Mouse (Mus musculus): ENCODE results near the gene Ripk1. TPM values are rescaled to one million over a fixed set of nuclear protein-coding genes. Genes with fewer than 3 reads are reported as not detected.
A peak's percentile ranks its signal among the peaks of the same experiment; 100 is the strongest.

Gene Ripk1
- polyA plus RNA-seq (2014; fragmentation: Nextera tagmentation; extraction: Ambion mirVana): 8.7 TPM in 2 replicates

GRCm38 (mm10) chr13:34002058-34003006 lies at the start of gene Ripk1, which contains the start of gene Serpinb6a:
TSS of gene Ripk1 (plus strand) at chr13:34002363.
TSS of gene Serpinb6a (minus strand) at chr13:34002794.
- Histone ChIP-seq H3K9ac (ENCODE audit: low read length) (peak within 1 kb of the TSS; percentile 90), H3K4me3 (ENCODE audit: control insufficient read depth in 1 of 2, insufficient read depth in 1 of 2, low read depth in 1 of 2, low read length in 2 of 2) (peak within 1 kb of the TSS; percentile 89 to 97), H3K4me1 (ENCODE audit: control insufficient read depth in 2 of 2, insufficient read depth in 2 of 2, low read length in 2 of 2) (peaks cover 3 to 5% of the 10 kb centered on the region in 2 experiments), H3K27ac (replicated peaks in 1 of 2; ENCODE audit: control insufficient read depth in 1 of 2, insufficient read depth in 1 of 2, low read depth in 2 of 2, low read length in 2 of 2) (peak within 1 kb of the TSS; percentile 81 to 90), H3K27me3 (ENCODE audit: control insufficient read depth, insufficient read depth, low read length) (no peaks in the 10 kb centered on the region), H3K9me3 (ENCODE audit: control insufficient read depth, low read length) (no peaks in the 10 kb centered on the region), H3K36me3 (ENCODE audit: control insufficient read depth, insufficient read depth, low read length) (no peaks in the 10 kb centered on the region), H3K4me2 (ENCODE audit: low read length) (peak within 1 kb of the TSS; percentile 96)
- WGBS: under 1% methylated on average over 92 of the region's 92 CpGs
- peak; percentile 99 for ATAC-seq (ENCODE audit: insufficient number of reproducible peaks, insufficient read depth, low FRiP score, low read depth)

- Histone ChIP-seq H3K9ac (ENCODE audit: low read length) (no peak overlapping the region), H3K4me2 (ENCODE audit: low read length) (no peak overlapping the region), H3K9me3 (ENCODE audit: control insufficient read depth, low read length) (no peaks in the 10 kb centered on the region), H3K36me3 (ENCODE audit: control insufficient read depth, insufficient read depth, low read length) (no peaks in the 10 kb centered on the region), H3K4me3 (ENCODE audit: control insufficient read depth in 1 of 2, insufficient read depth in 1 of 2, low read depth in 1 of 2, low read length in 2 of 2) (no peak overlapping the region), H3K4me1 (ENCODE audit: control insufficient read depth in 2 of 2, insufficient read depth in 2 of 2, low read length in 2 of 2) (no peaks in the 10 kb centered on the region), H3K27me3 (ENCODE audit: control insufficient read depth, insufficient read depth, low read length) (no peaks in the 10 kb centered on the region), H3K27ac (replicated peaks in 1 of 2; ENCODE audit: control insufficient read depth in 1 of 2, insufficient read depth in 1 of 2, low read depth in 2 of 2, low read length in 2 of 2) (no peak overlapping the region)
- 80% methylated on average over 2 of the region's 2 CpGs for WGBS
- ATAC-seq (ENCODE audit: insufficient number of reproducible peaks, insufficient read depth, low FRiP score, low read depth): no peak
Observed at GRCm38 (mm10) chr13:33952947-33953346, 49.2 kb upstream of the Ripk1 start.

GRCm38 (mm10) chr13:33956571-33957421 lies 45.4 kb upstream of the Ripk1 start:
- H3K4me1 ChIP-seq (ENCODE audit: control insufficient read depth in 2 of 2, insufficient read depth in 2 of 2, low read length in 2 of 2): no peaks in the 10 kb centered on the region
- no peak overlapping the region for H3K4me2 ChIP-seq (ENCODE audit: low read length)
- H3K4me3 ChIP-seq (ENCODE audit: control insufficient read depth in 1 of 2, insufficient read depth in 1 of 2, low read depth in 1 of 2, low read length in 2 of 2): no peak overlapping the region
- no peaks in the 10 kb centered on the region for H3K9me3 ChIP-seq (ENCODE audit: control insufficient read depth, low read length)
- 37% methylated on average over 6 of the region's 6 CpGs for WGBS
- H3K27ac ChIP-seq (replicated peaks in 1 of 2; ENCODE audit: control insufficient read depth in 1 of 2, insufficient read depth in 1 of 2, low read depth in 2 of 2, low read length in 2 of 2): no peak overlapping the region
- H3K9ac ChIP-seq (ENCODE audit: low read length): no peak overlapping the region
- no peaks in the 10 kb centered on the region for H3K36me3 ChIP-seq (ENCODE audit: control insufficient read depth, insufficient read depth, low read length)
- H3K27me3 ChIP-seq (ENCODE audit: control insufficient read depth, insufficient read depth, low read length): no peaks in the 10 kb centered on the region
- ATAC-seq (ENCODE audit: insufficient number of reproducible peaks, insufficient read depth, low FRiP score, low read depth): no peak

- WGBS: 84% methylated on average over 2 of the region's 2 CpGs
- Histone ChIP-seq H3K27ac (replicated peaks in 1 of 2; ENCODE audit: control insufficient read depth in 1 of 2, insufficient read depth in 1 of 2, low read depth in 2 of 2, low read length in 2 of 2) (no peak overlapping the region), H3K4me3 (ENCODE audit: control insufficient read depth in 1 of 2, insufficient read depth in 1 of 2, low read depth in 1 of 2, low read length in 2 of 2) (no peak overlapping the region), H3K4me1 (ENCODE audit: control insufficient read depth in 2 of 2, insufficient read depth in 2 of 2, low read length in 2 of 2) (no peaks in the 10 kb centered on the region), H3K9me3 (ENCODE audit: control insufficient read depth, low read length) (no peaks in the 10 kb centered on the region), H3K36me3 (ENCODE audit: control insufficient read depth, insufficient read depth, low read length) (no peaks in the 10 kb centered on the region), H3K27me3 (ENCODE audit: control insufficient read depth, insufficient read depth, low read length) (no peaks in the 10 kb centered on the region), H3K4me2 (ENCODE audit: low read length) (no peak overlapping the region), H3K9ac (ENCODE audit: low read length) (no peak overlapping the region)
- ATAC-seq (ENCODE audit: insufficient number of reproducible peaks, insufficient read depth, low FRiP score, low read depth): no peak
Observed at GRCm38 (mm10) chr13:33959771-33960170, 42.4 kb upstream of the Ripk1 start.

- Histone ChIP-seq H3K4me1 (ENCODE audit: control insufficient read depth in 2 of 2, insufficient read depth in 2 of 2, low read length in 2 of 2) (peaks cover 2 to 9% of the 10 kb centered on the region in 2 experiments; a peak in 3 of 4 replicates), H3K4me3 (ENCODE audit: control insufficient read depth in 1 of 2, insufficient read depth in 1 of 2, low read depth in 1 of 2, low read length in 2 of 2) (peak within 1 kb of the TSS; percentile 68 to 88), H3K9ac (ENCODE audit: low read length) (peak within 1 kb of the TSS; percentile 76), H3K9me3 (ENCODE audit: control insufficient read depth, low read length) (no peaks in the 10 kb centered on the region), H3K36me3 (ENCODE audit: control insufficient read depth, insufficient read depth, low read length) (no peaks in the 10 kb centered on the region), H3K27ac (replicated peaks in 1 of 2; ENCODE audit: control insufficient read depth in 1 of 2, insufficient read depth in 1 of 2, low read depth in 2 of 2, low read length in 2 of 2) (peak within 1 kb of the TSS; percentile 98 to 99), H3K4me2 (ENCODE audit: low read length) (peak within 1 kb of the TSS; percentile 75), H3K27me3 (ENCODE audit: control insufficient read depth, insufficient read depth, low read length) (no peaks in the 10 kb centered on the region)
- peak; percentile 80 for ATAC-seq (ENCODE audit: insufficient number of reproducible peaks, insufficient read depth, low FRiP score, low read depth)
- WGBS: 2% methylated on average over 22 of the region's 22 CpGs
Observed at GRCm38 (mm10) chr13:33964206-33965046, 37.7 kb upstream of the Ripk1 start, which contains the start of gene Nqo2. TSS of gene Nqo2 (plus strand) at chr13:33964687.

GRCm38 (mm10) chr13:33965056-33966024 lies 36.8 kb upstream of the Ripk1 start:
- Histone ChIP-seq H3K4me1 (ENCODE audit: control insufficient read depth in 2 of 2, insufficient read depth in 2 of 2, low read length in 2 of 2) (peaks cover 2 to 9% of the 10 kb centered on the region in 2 experiments; a peak in 3 of 4 replicates), H3K27ac (replicated peaks in 1 of 2; ENCODE audit: control insufficient read depth in 1 of 2, insufficient read depth in 1 of 2, low read depth in 2 of 2, low read length in 2 of 2) (peak overlapping the region; percentile 98 to 99), H3K9me3 (ENCODE audit: control insufficient read depth, low read length) (no peaks in the 10 kb centered on the region), H3K9ac (ENCODE audit: low read length) (peak overlapping the region; percentile 76), H3K27me3 (ENCODE audit: control insufficient read depth, insufficient read depth, low read length) (no peaks in the 10 kb centered on the region), H3K4me3 (ENCODE audit: control insufficient read depth in 1 of 2, insufficient read depth in 1 of 2, low read depth in 1 of 2, low read length in 2 of 2) (peak overlapping the region; percentile 68 to 88), H3K36me3 (ENCODE audit: control insufficient read depth, insufficient read depth, low read length) (no peaks in the 10 kb centered on the region), H3K4me2 (ENCODE audit: low read length) (peak overlapping the region; percentile 75)
- 12% methylated on average over 14 of the region's 14 CpGs for WGBS
- peak; percentile 40; the same call in 1 of the 2 replicates for ATAC-seq (ENCODE audit: insufficient number of reproducible peaks, insufficient read depth, low FRiP score, low read depth)

All from heart, embryonic 14.5 days (tissue).